Mouse (Mus musculus) liver, embryonic 13.5 days (tissue): ENCODE measurements around the gene Map6. TPM values are rescaled to one million over a fixed set of nuclear protein-coding genes. Genes with fewer than 3 reads are reported as not detected.

ENCODE experiments used
- ATAC-seq: fragments of 200-750 bp; cut with Nextera tagmentation; 2 replicates; pipeline ENCODE4 v1.8.0; 2017; ENCODE audit warnings: low read depth, mild to moderate bottlenecking, moderate number of reproducible peaks, moderate library complexity
- DNase-seq: peaks from one replicate; pipeline ENCODE4 v3.0.0; 2022
- H3K27ac ChIP-seq: fragments of 300-500 bp; sonication (generic); 2 replicates; pipeline ENCODE4 v1.5.1; 2015; ENCODE audit warnings: moderate library complexity, mild to moderate bottlenecking, inconsistent platforms
- H3K27me3 ChIP-seq: fragments of 300-500 bp; sonication (generic); 2 replicates; pipeline ENCODE4 v1.6.1; 2015; ENCODE audit warnings: mild to moderate bottlenecking, inconsistent platforms
- H3K36me3 ChIP-seq: fragments of 300-500 bp; sonication (generic); 2 replicates; pipeline ENCODE4 v1.6.1; 2015; ENCODE audit warnings: mild to moderate bottlenecking, inconsistent platforms
- H3K4me1 ChIP-seq: fragments of 300-500 bp; sonication (generic); replicated peaks from 2 replicates; pipeline ENCODE4 v1.6.1; 2015; ENCODE audit warnings: inconsistent platforms
- H3K4me2 ChIP-seq: fragments of 300-500 bp; sonication (generic); 2 replicates; pipeline ENCODE4 v1.6.1; 2015; ENCODE audit warnings: inconsistent platforms, mild to moderate bottlenecking, moderate library complexity
- H3K4me3 ChIP-seq: fragments of 300-500 bp; sonication (generic); replicated peaks from 2 replicates; pipeline ENCODE4 v1.5.1; 2015; ENCODE audit warnings: mild to moderate bottlenecking, inconsistent platforms
- H3K9ac ChIP-seq: fragments of 300-500 bp; sonication (generic); 2 replicates; pipeline ENCODE4 v1.6.1; 2015; ENCODE audit warnings: mild to moderate bottlenecking, inconsistent platforms
- H3K9me3 ChIP-seq: fragments of 300-500 bp; sonication (generic); replicated peaks from 2 replicates; pipeline ENCODE4 v1.6.1; 2016; ENCODE audit warnings: inconsistent platforms
- WGBS: fragments of 180-500 bp; shearing (Covaris S2); methylation state at CpG from one replicate; pipeline ENCODE4 v1.1.7; 2015; ENCODE audit not compliant: insufficient replicate concordance; 5-methylcytosine and 5-hydroxymethylcytosine counted together
- polyA plus RNA-seq: library from polyadenylated mRNA; unstranded; fragments of >200 nt; fragmentation: Nextera tagmentation; extraction: Ambion mirVana; gene quantifications from 2 replicates; pipeline ENCODE4 v1.2.1, GENCODE M21; 2015

Map6 gene
- polyA plus RNA-seq, 1 experiment from 2014 or later: 0.10 TPM

DNA sequence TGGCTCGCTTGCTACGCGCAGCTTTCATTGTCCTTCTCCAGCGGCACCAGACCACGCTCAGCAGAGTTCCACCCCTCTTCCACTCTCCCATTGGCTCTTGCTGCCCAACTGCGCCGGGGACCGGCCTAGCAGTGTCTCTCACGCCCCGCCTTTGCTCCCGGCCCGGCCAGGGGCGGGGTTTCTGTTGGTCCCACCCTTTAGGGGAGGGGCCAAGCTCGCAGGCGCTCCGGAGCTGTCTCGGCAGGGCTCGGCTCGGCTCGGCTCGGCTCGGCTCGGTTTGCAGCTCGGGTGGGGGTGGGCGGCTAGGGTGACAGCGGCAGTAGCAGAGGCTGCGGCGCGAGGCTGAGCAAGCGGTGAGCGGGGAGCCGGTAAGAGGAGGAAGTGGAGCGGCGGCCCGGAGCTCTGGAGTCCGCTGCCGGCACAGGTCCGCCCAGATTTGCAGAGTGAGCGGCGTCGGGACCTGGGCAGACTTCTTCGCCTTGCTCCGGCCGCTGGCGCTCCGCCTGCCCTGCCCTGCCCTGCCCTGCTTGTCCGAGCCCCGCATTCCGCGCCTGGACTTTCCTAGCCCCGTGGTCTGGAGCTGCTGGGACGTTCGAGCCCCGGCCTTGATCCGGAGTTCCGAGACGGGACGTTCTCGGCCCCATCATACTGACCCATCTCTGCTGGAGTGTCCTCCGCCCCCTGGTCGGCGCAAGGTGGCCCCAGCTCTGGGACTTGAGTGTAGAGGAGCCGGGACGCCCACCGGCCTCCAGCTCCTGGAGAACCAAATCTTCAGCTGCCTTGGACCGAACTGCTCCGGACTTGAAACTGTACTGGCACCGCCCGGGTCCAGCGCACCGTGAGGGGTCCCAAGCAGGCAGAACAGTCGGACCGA lies 114.2 kb downstream of the Map6 start, which contains the start of gene Gdpd5:
TSS of gene Gdpd5 (plus strand) at position 201 of the 874 bp plus-strand sequence.
- Histone ChIP-seq H3K27me3 (peaks cover 59% of the 10 kb centered on the region), H3K27ac (no peak within 1 kb of the TSS), H3K9ac (peak within 1 kb of the TSS; percentile 62), H3K9me3 (no peaks in the 10 kb centered on the region), H3K4me2 (peak within 1 kb of the TSS; percentile 83), H3K4me3 (peak within 1 kb of the TSS; percentile 58), H3K4me1 (peaks cover 19% of the 10 kb centered on the region), H3K36me3 (no peaks in the 10 kb centered on the region)
- under 1% methylated on average over 70 of the region's 73 CpGs for WGBS
- peak; percentile 94 for ATAC-seq
- peak; percentile 95 for DNase-seq

DNA sequence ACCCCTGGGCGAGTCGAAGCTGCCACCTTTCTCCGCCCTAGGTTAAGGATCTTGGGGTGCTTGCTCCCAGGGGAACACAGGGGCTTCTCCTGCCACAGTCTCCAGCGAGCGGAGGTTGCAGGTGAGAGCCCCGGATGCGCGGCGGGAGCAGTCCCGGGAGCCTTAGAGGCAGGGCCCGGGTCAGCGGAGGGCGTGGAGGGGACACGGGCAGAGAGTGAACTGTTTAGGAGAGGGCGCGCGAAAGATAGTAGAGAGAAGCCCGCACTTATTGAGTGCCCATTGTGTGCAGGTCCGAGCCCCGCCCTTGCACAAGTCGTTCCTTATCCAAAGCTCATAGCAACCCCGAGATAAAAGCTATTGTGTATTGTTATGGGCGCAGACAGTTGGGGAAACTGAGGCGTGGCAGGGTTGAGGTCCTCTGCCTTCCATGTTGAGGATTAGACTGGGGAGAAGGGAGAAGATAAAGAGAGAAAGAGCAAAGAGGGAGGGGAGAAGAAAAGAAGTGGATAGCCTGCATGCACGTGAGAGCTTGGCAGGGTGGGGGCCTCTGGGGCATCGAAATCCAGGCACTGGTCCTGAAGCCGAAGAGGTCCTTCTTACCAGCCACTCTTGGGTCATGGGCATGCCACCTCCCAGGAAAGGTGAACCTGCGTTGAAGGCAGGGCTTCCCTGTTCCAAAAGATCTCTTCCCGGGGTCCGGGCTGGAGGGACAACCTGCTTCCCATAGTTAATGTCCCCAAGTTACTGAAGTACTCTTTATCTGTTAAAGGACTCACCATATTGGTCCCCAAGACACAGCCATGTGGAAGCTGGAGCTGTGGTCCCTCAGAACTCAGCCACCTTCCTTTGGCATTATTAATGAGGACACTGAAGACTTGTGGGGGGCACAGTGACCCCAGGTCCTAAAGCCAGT lies 115.1 kb downstream of the Map6 start:
- Histone ChIP-seq H3K4me1 (peaks cover 20% of the 10 kb centered on the region), H3K4me2 (peak overlapping the region; percentile 83), H3K9ac (peak overlapping the region; percentile 62), H3K4me3 (peak overlapping the region; percentile 58), H3K36me3 (no peaks in the 10 kb centered on the region), H3K27ac (no peak overlapping the region), H3K27me3 (peaks cover 59% of the 10 kb centered on the region), H3K9me3 (no peaks in the 10 kb centered on the region)
- DNase-seq: no peak
- no peak for ATAC-seq
- WGBS: 5% methylated on average over 30 of the region's 30 CpGs

DNA sequence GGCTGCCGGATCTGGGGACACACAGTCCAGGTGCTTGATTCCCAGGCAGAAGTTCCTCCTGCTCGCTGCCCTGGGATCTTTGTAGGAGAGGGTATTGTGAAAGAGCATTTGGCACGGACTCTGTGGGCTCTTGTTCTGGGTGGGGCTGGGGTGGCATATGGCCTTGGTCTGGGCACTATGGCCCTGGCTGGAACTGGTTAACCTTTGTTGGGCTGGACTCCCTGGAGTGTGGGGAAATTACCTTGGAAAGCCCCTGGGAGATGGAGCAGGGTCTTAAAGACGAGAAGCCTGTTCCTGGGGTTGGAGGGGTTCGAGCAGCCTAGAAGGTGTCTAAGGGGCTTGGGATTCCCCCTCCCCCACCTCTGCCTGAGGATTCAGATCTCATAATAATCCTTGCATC lies 116.0 kb downstream of the Map6 start:
- ATAC-seq (no peak), DNase-seq (no peak)
- 0 out of 2 replicates have a peak overlapping the region, but pooled peaks have one; percentile 58 for H3K4me3 ChIP-seq
- H3K9me3 ChIP-seq: no peaks in the 10 kb centered on the region
- 0 out of 2 replicates have a peak overlapping the region, but pooled peaks have one; percentile 83 for H3K4me2 ChIP-seq
- no peak overlapping the region for H3K27ac ChIP-seq
- WGBS: 48% methylated on average over 5 of the region's 5 CpGs
- no peak overlapping the region for H3K9ac ChIP-seq
- no peaks in the 10 kb centered on the region for H3K36me3 ChIP-seq
- peaks cover 25% of the 10 kb centered on the region for H3K4me1 ChIP-seq
- peaks cover 59% of the 10 kb centered on the region for H3K27me3 ChIP-seq

DNA sequence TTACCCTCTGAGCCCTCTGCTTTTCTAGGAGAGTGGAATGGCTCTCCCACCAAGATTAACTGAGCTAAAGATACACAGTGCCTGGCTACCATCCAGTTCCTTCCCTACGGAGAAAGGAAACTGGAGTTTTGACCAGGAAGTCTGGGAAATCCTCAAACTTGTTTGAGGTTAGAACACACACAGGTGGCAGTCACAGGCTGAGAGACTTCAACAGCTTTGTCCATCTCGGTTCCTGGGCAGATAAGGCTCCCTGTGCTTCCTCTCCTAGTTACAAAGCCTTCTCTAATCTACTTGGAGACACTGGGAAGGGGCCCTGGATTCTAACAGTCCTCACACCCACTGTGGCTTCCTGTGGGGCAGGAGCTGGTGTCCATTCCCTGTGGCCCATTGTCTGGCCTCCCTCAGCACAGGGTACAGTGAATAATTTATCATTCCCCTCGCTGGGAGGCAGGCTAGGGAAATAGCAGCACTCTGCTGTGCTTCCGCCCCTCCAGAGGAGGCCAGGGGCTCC lies 116.9 kb downstream of the Map6 start:
- DNase-seq (no peak), ATAC-seq (no peak)
- no peak overlapping the region for H3K9ac ChIP-seq
- H3K27ac ChIP-seq: no peak overlapping the region
- 16% methylated on average over 4 of the region's 4 CpGs for WGBS
- peaks cover 25% of the 10 kb centered on the region for H3K4me1 ChIP-seq
- H3K36me3 ChIP-seq: no peaks in the 10 kb centered on the region
- H3K4me3 ChIP-seq: no peak overlapping the region
- no peaks in the 10 kb centered on the region for H3K9me3 ChIP-seq
- peaks cover 53% of the 10 kb centered on the region for H3K27me3 ChIP-seq
- H3K4me2 ChIP-seq: no peak overlapping the region

DNA sequence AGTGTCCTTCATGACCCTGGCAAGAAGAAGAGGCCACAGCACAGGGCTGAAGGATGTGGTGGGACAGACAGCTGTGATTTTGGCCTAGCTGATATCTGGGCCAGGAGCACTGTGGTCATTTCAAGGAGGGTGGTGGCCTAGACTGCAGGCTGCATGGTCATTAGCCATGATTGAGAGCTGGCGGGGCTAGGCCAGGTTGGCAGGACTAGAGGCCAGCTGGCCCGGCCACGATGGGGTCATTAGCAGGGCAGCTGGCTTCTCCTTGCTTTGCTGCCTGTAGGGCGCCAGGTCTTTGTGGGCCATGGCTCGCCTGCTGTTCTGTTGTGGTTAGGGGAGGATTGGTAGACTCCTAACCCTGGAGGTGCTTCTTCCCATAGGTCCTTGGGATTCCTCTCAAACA lies 118.8 kb downstream of the Map6 start:
- ATAC-seq (no peak), DNase-seq (no peak)
- Histone ChIP-seq H3K4me2 (no peak overlapping the region), H3K27ac (no peak overlapping the region), H3K9ac (no peak overlapping the region), H3K27me3 (peaks cover 38% of the 10 kb centered on the region), H3K36me3 (no peaks in the 10 kb centered on the region), H3K4me3 (no peak overlapping the region), H3K4me1 (peaks cover 20% of the 10 kb centered on the region), H3K9me3 (no peaks in the 10 kb centered on the region)
- 71% methylated on average over 5 of the region's 5 CpGs for WGBS

Other genes starting within 250 kb of the Map6 start
- gene Uvrag, start 126.3 kb upstream of the Map6 start, polyA plus RNA-seq: 8.9 and 9.0 TPM in 2 replicates
- 71.1 and 73.4 TPM in 2 replicates for gene Dgat2, start 84.7 kb upstream of the Map6 start, polyA plus RNA-seq
- gene Mogat2, start 28.8 kb upstream of the Map6 start, polyA plus RNA-seq: 35.9 and 37.5 TPM in 2 replicates
- 127 TPM in 2 replicates for gene Serpinh1, start 85.8 kb downstream of the Map6 start, polyA plus RNA-seq
- 1.3 TPM in 2 replicates for gene Gdpd5, start 114.0 kb downstream of the Map6 start, polyA plus RNA-seq
- 0.12 and 0.21 TPM in 2 replicates for gene Klhl35, start 198.6 kb downstream of the Map6 start, polyA plus RNA-seq
- 741 and 746 TPM in 2 replicates for gene Rps3, start 216.3 kb downstream of the Map6 start, polyA plus RNA-seq